Mouse (Mus musculus): Measurements from ENCODE around the gene Car8. TPM values are rescaled to one million over a fixed set of nuclear protein-coding genes. Genes with fewer than 3 reads are reported as not detected.

The Car8 gene
- 128 TPM for polyA plus RNA-seq (2014; fragmentation: Illumina TruSeq; extraction: RNeasy Lipid Tissue Mini Kit (QIAGEN cat#74804); ENCODE audit: low read depth, low replicate concordance)

DNA sequence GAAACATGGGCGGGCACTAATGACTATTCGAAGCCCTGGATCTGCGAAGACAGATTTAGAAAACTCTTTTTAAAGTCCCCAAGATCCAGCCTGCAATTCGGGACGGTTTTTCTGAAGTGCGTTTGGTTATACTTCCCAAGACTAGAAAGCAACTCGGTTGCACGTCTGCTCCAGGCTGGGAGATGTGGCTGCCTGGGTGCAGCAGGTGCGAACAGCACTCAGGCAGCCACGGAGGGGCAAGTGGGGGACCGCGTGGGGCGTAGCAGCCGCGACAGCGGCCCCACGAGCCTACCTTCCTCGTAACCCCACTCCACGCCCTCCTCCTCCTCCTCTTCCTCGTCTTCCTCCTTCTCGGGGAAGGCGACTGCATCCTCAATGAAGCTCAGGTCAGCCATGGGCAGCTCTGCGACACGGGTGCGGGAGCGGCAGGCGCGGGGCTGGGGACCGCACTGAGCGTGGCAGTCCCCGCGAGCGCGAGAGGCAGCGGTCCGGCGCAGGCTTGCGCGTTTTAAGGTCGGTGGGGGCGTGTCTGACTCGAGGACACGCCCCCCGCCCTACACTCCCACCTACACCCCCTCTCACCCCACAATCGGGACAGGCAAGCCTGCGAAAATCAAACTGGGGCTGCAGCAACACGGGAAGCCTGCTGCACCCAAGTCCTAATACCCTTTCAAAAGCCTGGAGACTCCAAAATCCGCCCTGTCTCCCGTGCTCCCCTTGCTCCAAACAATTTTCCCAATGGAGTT, at the start of gene Car8:
Car8 (minus strand) TSS at position 482 of the 746 bp plus-strand sequence.

All from liver, adult 10 weeks (tissue).